Mouse (Mus musculus) liver, postnatal 0 days (tissue): ENCODE results near the gene Grxcr1.

Experiments
- CTCF ChIP-seq: sonication (generic); IDR thresholded peaks from 2 replicates; pipeline ENCODE4 v1.5.1; 2016; ENCODE audit warnings: antibody characterized with exemption, low read depth
- EP300 ChIP-seq: IDR thresholded peaks from 2 replicates; pipeline ENCODE4 v1.6.1; 2016; ENCODE audit warnings: antibody characterized with exemption, low read depth, mild to moderate bottlenecking

DNA sequence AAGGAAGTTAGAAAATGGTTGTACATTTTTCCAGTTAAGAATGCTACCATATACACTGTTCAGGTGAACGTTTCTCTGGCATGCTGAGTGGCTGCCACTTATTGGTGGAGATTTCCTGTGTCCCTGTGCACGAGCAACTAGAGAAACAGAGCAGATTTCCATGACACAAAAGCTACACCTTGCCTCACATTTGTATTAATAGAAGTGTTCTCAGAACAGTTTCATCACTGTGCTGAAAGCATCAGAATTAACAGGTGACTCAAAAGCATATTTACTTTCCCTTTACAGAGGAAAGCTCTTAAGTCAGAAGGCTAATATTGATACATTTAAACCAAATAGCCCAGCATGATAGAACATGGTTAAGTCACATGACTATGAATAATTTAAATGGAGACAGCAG, 130.9 kb downstream of the Grxcr1 start:
- no peak for TF ChIP-seq EP300
- TF ChIP-seq CTCF: no peak
